Mouse (Mus musculus): Measurements from ENCODE around the gene Ermard.

The Ermard gene

DNA sequence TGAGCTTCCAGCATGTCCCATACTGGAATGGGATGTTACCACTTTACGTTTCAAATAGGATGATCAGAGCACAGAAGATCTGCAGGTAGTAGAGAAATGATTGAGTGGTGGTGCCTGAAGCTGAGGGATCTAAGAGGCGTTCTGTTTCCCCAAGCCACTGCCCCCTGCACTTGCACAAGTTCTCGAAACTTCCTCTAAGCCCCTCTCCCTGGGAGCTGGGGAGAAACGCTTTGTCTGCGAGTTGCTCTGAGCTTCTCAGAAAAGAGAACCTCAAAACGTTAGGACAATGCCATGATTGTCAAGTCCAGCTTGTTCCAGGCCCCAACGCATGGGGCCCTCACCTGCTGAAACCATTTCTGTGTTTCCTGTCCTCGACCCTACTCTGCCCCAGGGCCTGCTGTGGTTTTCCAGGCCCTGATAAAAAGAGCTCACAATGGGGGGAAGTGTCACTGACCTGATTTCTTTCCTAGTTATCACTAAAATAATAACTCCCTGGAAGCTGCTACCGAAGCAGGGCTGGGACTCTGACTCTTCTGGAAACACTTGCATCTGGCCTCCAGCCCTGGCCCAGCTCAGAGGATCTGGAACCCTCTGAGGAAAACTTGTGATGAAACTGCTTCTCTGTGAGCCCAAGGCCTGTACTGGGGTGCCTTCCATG, 88.8 kb downstream of the Ermard start:
- DNase-seq: no peak

- no peak for DNase-seq
Measured at GRCm38 (mm10) chr17:15130288-15130656, 89.3 kb downstream of the Ermard start.

GRCm38 (mm10) chr17:15134905-15135669, 94.1 kb downstream of the Ermard start:
- no peak for DNase-seq

DNA sequence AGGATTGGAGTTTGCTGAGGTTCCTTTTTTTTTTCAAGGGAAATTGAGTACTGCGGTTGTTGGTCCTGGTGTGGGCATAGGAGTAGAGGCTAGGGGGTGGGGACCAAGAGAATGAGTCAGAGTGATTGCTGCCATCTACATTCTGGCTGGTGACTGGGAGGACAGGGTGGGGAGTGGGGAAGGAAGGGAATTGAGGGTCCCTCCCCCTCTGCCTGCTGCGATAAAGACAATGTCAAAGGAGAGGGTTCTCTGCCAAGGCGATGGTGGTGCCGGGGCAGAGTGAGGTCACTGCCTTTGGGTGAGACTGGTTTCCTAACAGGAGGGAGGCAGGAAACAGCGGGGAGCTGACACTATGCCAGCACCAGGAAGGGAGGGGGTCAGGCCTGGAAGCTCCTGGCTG, 96.4 kb downstream of the Ermard start:
- DNase-seq: no peak

All from liver (tissue).